Mouse (Mus musculus): ENCODE measurements around the gene Runx2.
A peak's percentile ranks its signal among the peaks of the same experiment; 100 is the strongest.

Runx2 gene

GRCm38 (mm10) chr17:44577791-44578190, 236.8 kb downstream of the Runx2 start:
- no peak for DNase-seq

GRCm38 (mm10) chr17:44570899-44571298, 243.7 kb downstream of the Runx2 start:
- no peak for DNase-seq

- no peak for DNase-seq
Observed at GRCm38 (mm10) chr17:44569020-44569621, 245.5 kb downstream of the Runx2 start.

DNA sequence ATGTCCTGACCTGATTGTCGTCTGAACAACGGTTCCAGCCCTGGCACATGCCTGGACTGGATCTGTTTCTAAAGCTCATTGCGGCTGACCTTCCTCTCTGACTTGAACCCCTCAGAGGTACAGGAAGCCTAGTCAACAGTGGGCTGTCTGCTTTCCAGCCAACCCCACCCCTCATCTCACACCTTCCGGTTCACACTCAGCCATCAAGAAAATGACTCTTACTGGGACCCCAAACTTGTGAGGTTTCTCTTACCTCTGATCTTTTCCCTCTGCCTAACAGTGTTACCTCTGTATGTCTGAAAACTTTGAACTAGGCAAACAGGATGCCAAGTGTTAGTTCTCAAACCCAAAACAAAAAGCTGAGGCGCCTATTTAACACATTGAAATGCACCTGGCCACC, 247.6 kb downstream of the Runx2 start:
- no peak for DNase-seq

DNA sequence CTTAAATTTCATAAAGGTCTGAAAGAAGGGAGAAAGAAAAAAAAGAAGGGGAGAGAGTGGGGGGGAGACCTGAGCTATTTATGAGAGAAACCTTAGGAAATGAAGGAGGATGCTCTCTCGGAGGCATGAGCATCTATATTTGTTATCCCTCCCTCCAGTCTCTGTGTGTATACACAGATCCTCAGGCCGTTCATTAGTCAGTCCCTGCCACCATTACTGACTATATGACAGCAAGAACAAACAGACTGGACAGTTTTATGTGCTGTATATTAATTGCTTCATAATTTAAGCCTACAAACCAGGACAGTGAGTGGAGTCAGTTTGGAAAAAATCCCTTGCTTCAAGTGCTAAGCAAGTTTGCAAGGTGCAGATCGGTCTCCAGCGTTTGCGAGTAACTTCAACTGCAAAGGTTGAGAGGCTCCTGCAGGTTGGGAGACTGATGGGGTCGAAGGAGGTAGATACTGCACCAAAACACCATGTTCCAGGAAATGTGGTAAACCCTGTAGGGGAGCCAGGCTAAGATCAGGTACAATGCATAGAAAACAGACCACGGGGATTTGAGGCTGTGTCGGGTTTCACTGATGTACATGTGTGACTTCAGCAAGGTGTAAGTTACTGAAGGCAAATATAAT, 248.6 kb downstream of the Runx2 start:
- no peak for DNase-seq

DNA sequence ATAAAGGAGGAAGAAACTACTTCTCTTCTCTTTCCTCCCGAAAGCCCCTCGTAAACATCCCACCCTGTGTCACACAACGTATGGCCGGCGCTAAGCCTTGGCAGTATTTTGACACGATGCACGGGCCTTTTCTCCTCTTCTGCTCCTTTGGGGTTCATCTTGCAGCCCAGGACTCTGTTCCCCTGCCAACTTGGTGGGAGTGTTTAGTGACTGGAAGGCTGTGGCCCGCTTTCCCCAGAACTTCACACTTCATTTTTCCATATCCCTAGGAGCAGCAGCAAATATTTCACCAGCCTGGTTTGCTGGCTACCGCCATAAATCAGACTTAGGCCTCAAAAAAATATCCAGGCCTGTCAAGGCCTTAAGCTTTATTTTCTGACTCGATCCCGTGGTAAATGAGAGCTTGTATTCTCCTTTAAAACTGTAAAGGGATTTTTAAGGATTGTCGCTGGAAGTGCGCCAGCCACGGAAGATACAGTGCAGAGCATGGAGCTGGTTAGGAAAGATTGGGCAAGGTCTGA, 249.2 kb downstream of the Runx2 start:
- DNase-seq = no peak

GRCm38 (mm10) chr17:44564611-44565198, 249.9 kb downstream of the Runx2 start:
- DNase-seq = no peak

- DNase-seq = no peak
Observed at GRCm38 (mm10) chr17:44560016-44560415, 254.6 kb downstream of the Runx2 start.

DNA sequence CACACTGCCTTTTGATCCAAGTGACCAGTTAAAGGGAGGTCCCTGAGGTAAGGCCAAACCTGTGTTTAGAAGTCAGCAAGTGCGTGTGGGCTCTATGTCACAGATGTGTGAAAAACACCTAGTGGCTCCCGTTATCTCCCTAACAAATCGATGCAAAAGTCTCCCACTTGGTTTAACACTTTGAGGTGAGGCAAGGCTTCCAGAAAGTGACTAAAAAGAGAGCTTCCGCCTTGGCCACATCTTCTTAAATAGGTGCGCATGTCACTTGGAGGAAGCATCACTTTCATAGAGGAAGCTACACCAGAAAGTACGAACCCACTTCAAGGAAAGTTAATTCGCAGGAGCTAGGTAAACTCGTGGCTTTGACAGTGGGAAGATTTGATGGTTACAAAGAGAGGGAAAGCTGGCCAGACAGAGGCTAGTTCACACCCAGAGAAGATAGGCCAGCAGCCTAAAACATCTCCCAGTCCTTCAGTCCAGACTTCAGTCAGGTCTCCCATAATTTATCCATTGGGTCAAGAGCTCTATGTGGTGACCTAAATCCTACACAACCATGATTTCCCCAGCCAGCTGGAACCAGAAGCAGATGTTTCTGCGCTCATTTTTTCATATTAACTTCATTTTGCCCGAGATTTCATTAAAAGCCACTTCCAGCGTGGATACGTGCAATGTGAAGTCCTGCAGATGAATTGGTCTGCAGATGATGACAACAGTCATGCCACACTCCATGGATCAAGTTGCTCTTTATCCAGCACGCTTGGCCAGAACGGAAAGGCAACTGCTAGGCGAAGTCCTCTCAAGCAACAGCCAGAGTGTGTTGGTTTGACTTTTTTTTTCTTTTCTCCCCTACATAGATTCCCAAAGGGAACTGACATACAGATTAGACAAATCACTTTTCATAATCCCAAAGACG, 257.1 kb downstream of the Runx2 start:
- no peak for DNase-seq

DNA sequence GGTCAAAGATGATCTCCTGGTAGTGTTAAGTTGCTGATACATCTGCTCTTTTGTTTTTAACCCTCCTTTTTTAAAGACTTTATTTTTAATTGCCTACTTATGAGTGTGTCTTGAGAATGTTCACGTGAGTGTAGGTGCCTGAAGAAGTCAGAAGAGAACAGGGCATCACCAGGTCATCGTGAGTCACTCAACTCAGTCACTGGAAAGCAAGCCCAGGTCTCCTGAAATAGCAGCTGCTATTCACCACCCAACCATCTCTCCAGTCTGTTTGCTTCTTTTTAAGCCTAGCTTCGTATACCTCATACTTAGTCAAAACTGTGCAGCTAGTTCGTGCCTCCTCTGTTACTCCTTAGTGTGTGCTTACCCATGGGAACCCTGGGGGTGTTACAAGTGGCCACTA, 259.7 kb downstream of the Runx2 start:
- no peak for DNase-seq

GRCm38 (mm10) chr17:44549551-44549950, 265.0 kb downstream of the Runx2 start:
- DNase-seq = no peak

DNA sequence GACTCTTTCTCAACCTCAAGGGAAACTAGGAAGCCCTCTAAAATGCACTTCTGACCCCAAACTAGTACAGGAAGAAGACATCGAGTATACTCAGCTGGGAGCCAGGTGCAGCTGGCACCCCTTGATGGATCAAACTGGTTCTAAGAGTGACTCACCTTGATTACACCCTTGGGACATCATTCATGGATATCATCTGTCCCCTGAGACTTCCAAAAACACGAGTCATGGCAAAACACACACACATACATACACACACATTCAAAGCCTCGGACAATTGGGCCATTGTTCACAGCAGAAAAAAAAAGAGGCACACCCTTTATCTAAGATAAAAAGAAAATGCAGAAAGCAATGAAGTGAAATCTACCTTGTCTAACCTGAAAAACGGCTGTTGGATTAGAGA, 266.7 kb downstream of the Runx2 start:
- no peak for DNase-seq

DNA sequence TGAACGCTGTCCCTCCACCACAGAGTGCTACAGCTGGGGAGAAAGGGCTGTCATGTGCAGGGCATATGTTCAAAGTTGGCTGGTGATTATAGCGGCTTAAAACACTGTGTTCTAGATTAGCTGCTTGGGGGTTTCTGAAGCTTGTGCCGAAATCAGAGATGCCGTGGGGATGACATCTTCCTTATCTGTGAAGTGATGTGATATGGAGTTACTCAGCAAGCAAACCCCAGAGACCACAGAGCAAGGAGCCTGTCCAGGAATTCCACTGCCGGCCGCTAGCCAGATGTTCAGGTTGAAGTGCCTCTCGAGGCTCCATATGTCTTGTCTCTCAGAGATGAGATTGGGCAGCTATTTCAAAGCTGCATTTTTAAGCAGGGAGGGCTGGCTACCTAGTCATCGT, 267.8 kb downstream of the Runx2 start:
- no peak for DNase-seq

DNA sequence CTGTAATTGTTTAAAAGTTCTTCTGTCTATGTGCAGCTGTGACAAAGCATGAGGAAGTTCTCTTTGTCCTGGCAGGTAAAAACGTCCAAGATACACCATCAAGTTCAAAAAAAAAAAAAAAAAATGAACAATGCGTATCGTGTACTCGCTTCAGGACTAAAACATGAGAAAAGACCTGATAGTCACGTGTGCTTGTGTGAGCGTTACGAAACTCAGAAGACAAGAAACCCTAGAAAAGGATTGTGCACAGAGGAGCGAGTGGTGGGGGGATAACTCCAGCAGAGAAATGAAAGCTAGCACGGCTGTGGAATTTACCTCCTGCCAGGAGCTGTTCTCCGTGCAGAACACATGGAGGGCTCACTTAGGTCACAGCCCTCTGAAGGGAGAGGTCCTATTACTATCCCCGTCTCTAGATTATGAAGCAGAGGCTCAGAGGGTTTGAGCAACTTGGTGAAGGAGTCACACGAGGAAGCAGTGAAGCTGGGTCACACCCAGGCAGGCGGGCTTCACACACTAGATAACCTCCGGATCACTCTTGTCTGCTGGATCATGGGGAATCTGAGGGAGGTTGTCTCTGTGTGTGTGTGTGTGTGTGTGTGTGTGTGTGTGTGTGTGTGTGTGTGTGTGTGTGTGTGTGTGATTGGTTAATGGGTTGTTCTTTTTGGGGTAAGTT, 269.3 kb downstream of the Runx2 start:
- DNase-seq = no peak

DNA sequence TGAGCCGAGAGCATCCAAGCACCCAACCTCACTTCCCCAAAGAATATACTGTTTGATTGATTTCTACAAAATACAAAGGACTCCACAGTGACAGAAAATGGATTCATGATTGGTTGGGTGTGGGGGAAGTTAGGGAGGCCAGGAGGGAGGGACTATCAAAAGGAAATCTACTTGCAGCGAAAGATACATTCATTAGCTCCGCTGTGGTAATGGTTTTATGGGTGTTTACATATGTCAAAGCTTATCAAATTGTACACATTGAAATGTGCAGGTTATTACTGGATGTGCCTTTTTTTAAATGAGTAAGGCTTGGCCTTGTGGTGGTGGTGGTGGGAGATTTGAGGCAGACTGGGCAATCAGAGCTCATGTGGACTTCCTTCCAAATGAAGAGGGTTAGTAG, 271.9 kb downstream of the Runx2 start:
- DNase-seq = no peak

DNA sequence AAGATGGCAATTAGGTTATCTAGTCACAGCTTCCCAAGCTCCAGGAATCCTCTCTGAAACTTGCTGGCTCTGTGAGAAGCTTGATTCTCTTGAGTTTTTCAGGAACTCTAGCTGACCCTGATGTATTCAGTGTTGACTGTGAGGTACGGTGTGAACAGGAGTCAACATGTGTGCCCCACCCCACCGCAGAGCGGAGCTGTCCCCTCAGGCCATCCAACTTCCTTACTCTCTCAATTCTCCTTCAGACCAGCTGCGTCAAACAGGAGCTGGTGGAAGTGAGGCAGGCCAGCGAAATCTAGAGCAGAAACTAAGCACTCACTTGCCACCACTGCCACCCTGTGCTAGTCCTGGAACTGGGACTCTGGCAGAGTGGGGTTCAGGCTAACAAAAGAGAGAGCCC, 273.9 kb downstream of the Runx2 start:
- DNase-seq = no peak

GRCm38 (mm10) chr17:44538921-44539320, 275.7 kb downstream of the Runx2 start:
- DNase-seq = no peak

GRCm38 (mm10) chr17:44530000-44530399, 284.6 kb downstream of the Runx2 start:
- DNase-seq = peak; percentile 8

GRCm38 (mm10) chr17:44528617-44529016, 286.0 kb downstream of the Runx2 start:
- no peak for DNase-seq

DNA sequence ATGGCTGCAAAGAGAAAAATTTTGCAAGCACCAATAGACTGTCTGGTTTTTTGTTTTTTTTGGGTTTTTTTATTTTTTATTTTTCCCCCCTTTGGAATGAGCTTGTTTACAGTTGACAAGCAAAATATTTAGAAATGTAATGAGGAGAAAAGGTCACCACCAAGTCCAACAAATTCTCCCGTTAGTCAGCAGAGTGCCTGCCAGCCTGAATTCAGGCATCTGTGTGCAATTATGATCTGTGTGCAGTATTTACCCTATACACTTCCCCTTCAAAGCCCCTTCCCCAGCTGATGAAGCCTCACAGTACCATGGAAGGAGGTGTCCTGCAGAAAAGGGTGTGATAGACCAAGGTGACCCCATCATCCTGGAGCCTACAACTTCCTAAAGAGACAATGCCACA, 290.5 kb downstream of the Runx2 start:
- no peak for DNase-seq

- peak; percentile 50 for DNase-seq
Observed at GRCm38 (mm10) chr17:44522906-44523305, 291.7 kb downstream of the Runx2 start.
